Mouse (Mus musculus) lung, adult 18-20 months (tissue): ENCODE results near the gene Bmp7.
A peak's percentile ranks its signal among the peaks of the same experiment; 100 is the strongest.

Experiments used
- DNase-seq, 2 experiments: peaks; one replicate each; pipeline ENCODE4 v3.0.0; 2022; ENCODE audit warnings: mixed read lengths in 2 of 2

Bmp7 gene

DNA sequence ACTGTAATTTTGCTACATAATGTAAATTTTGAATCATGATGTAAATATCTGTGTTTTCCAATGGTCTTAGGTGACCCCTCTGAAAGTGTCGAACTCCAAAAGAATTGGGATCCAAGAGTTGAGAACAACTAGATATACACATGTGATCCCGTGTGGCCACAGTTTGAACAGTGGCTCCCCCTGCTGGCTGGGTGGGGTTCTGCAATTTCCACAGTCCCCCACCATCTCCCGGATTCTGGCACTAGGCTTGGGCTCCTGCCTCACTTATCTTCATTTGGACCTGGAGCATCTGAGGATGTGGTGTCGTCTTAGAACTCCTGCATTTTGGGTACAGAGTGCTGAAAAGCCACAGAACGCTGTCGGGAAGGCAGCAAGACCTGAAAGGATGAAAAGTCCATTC lies 91.9 kb downstream of the Bmp7 start:
- DNase-seq, result peak in 1 of 2 experiments; percentile 29

GRCm38 (mm10) chr2:172846311-172846575 lies 93.9 kb downstream of the Bmp7 start:
- DNase-seq, result no peak

DNA sequence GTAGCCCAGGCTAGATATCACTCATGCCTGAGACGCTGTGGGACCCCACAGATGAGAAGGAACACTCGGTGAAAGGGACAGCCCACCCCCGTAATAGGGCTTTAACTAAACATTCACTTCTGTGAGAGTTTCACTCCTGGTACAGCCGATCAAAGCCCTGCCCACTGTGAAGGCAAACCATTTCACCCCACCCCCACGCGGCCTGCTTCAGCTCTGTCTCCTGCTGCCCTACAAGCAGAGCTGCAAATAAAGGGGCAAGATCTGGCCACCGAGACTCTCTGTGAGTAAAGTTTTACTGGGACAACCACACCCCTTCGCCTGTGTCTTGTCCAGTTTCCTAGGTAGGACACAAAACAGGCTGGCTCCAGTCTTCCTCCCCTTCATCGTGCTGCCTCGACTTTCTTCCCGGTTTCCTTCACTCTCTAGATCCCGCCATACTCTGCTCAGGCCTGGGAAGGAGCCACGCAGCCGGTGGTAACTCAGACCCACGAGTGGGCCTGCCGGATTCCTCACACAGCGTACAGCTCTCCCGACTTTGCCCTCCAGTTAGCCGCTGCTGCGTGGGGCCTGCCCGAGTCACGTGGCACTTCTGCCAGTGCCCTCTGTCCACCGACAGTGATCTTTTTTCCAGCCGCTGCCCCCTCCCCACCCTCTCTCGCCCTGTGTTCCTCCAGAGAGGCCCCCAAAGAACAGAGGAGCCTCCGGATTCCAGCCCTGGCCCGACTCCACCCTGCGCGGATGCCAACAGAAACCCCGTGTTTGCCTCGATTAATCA lies 94.4 kb downstream of the Bmp7 start:
- no peak for DNase-seq

DNA sequence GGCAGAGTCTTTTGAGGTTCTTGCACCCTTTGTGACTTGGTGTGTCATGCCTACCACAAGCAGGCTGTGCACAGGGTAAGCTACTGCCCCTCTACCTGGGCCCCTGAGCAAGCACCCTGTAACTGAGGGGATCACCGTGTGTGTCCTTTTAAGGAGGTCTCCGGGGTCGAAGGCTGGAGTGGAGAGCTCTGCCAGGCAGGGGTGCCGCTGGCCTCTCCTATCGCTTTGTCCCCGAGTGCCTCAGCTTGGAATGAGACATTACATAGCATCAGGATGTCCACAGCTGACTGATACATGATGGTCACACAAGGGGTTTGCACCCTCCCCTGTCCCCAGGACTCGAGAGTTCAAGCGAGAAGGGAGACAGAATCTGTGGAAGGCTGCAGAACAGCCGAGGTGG lies 96.2 kb downstream of the Bmp7 start:
- no peak for DNase-seq

DNA sequence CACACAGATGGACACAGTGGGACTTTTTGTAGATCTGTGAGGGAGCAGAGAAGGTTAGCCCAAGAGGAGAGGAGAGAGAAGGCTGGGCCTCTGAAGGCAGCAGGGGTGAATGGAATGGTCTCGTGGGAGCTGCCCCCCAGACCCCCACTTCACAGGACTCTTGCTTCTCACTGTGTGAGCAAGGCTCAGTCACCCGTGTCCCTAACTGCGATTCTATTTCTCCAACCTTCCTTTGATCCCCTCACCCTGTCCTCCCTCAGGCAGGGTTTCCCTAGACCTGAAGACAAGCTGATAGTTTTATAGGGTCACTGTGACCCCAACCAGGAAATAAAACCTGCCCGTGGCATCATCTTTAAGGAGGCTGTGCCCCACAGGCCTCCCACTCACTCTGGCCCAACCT lies 97.8 kb downstream of the Bmp7 start:
- DNase-seq, result no peak

GRCm38 (mm10) chr2:172840905-172841750 lies 99.0 kb downstream of the Bmp7 start:
- no peak for DNase-seq

DNA sequence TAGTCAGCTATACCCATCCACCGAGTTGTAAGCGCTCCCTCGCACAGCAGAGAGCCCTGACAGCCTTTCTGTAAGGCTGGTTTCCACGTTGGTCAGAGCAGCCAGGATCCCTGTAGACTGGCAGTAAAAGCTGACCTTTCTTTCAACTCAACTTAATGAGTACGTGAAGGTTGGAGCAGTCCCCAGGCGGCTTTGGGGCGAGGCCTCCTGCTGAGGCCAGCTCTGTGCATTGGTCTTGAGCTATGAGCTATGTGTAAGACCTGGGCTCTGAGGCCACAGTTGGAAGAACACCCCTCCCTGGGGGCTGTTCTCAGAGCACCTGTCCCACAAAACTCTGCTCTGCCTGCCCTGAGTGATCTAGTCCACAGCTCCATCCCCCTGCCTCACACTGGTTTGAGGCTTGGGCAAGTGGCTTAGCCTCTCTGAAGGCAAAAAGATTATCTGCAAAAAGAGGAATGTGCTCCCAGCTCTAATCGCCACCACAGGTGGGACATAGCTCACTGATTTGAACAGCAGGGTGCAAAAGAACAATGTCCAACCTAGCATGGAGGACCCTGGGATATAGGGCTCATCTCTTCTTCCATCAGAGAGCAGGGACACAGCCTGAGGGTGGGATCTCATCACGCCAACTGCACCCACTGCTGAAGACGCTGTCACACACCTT lies 100.7 kb downstream of the Bmp7 start:
- no peak for DNase-seq

- DNase-seq, result no peak
Measured at GRCm38 (mm10) chr2:172836516-172836915, 103.6 kb downstream of the Bmp7 start.

DNA sequence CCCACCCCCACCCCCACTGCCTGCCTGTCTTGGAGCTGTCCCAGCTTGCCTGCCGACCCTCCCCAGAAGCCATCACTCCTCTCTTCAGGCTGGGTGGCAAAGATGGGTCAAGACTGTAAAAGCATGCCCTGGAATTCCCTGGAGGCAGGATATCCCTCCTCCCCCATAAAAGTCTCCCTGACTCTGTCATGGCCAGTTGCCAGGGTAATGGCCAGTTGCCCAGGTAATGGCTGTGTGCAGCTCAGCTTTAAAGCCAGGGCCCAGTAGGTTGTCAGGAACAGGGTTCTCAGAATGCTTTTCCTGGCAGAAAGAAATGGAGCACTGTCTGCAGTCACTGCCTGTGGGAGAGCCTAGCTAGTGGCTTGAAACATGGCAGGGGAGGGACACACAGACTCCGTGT lies 106.9 kb downstream of the Bmp7 start:
- no peak for DNase-seq

DNA sequence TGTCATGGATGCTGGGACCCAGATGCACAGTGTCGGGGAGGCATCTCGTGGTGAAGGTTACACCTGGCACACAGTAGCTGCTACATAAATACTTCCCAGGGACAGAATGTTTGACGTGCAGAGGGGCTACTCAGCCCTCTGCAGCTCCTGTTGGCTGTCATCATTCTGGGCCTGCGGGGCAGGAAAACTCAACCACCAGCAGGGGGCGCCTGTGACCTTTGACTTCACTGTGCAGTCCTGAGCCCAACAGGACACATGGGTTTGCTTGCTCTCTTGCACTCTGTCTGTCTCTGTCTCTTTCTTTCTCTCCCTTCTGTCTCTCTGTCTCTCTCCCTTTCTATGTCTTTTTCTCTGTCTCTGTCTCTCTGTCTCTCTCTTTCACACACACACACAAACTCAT lies 108.4 kb downstream of the Bmp7 start:
- peak; percentile 58 to 62 for DNase-seq

GRCm38 (mm10) chr2:172831133-172831532 lies 109.0 kb downstream of the Bmp7 start:
- DNase-seq, result peak; percentile 71 to 75

DNA sequence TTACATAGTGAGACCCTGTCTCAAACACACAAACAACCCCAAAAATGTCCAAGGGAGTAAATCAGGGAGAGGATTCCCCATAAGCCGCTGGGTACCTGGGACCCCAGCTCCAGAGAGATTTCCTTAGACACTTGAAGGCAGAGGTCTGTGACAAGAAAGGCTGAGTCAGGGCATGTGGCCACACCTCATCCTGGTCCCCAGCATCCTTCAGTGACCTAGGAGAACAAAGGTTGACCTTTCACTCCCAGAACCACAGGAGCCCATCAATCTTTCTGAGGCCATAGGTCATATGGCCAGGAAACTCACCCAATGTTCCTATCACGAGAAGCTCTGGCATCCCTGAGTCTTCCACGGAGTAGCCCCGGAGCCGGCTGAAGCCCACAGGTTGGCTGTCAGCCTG lies 111.9 kb downstream of the Bmp7 start:
- no peak for DNase-seq

GRCm38 (mm10) chr2:172827564-172827963 lies 112.6 kb downstream of the Bmp7 start:
- peak; percentile 12 to 47 for DNase-seq

GRCm38 (mm10) chr2:172825785-172826145 lies 114.4 kb downstream of the Bmp7 start:
- DNase-seq, result no peak

- peak; percentile 32 to 53 for DNase-seq
Measured at GRCm38 (mm10) chr2:172824906-172825784, 115.0 kb downstream of the Bmp7 start.

- no peak for DNase-seq
Measured at GRCm38 (mm10) chr2:172818631-172819230, 121.4 kb downstream of the Bmp7 start.
